Mouse (Mus musculus) testis, adult 2 months (tissue): ENCODE measurements around the gene Dmkn.

Experiments
- CTCF ChIP-seq: fragments of 200-500 bp; IDR thresholded peaks from 2 replicates; pipeline ENCODE4 v1.5.1; 2012; ENCODE audit warnings: low read depth, mild to moderate bottlenecking, inconsistent platforms, low read length, moderate library complexity; ENCODE audit not compliant: control insufficient read depth, insufficient read depth, insufficient replicate concordance
- POLR2A ChIP-seq: fragments of 200-500 bp; IDR thresholded peaks from 2 replicates; pipeline ENCODE4 v1.6.1; 2012; ENCODE audit warnings: low read depth, mild to moderate bottlenecking, inconsistent platforms, low read length, moderate library complexity; ENCODE audit not compliant: control insufficient read depth

DNA sequence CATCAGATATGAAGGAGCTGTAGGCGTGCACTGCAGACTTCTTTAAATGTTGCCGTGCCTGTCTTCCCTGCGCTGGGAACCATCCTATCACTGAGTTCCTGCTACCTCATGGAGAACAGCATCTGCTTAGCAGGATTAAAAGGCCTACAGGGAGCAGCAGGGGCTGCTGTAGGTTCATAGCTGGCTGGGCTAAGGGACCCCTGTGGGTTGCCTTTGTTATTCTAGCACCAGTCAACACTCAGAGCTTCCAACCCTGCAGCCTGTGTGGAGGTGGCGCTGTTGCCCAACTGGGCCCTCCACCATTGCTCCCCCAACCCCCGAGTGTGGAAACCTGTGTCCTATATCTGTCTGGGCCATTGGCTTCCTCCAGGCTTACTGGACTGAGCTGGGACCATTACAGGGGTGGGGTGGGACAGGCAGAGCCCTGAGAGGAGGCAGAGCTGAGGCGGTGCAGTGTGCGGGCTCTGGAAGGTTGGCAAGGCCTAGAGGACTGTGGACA, 13.6 kb downstream of the Dmkn start:
- TF ChIP-seq CTCF (no peak), POLR2A (no peak)
